Mouse (Mus musculus) 416B (cell line): ENCODE measurements at regions not wholly inside any gene's neighbourhood (a gene's known extent, or its start where the extent isn't known, plus 50 kb on each side); places are given as distances from the start of the nearest gene placed in this dataset.

Experiments used
- DNase-seq: peaks from one replicate; pipeline ENCODE4 v3.0.0; 2011; ENCODE audit warnings: low read depth

DNA sequence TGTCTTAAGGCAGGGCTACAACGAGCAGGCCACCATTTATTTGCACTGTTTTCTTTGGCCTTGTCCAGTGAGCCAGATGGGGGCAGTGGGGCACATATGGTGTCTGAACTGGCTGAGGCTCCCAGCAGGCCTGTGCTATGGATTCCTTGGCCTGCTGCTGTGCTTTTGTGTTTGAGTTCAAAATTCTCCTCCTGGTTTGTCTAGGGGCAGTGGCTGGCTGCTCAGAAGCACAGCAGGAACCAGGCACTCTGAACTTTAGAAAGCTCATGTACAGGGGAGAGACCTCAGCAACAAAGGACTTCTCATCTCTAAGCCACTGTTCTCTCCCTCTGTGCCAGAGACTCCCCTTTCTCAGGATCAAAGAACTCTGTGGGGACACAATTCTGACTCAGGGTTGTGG is 370.9 kb downstream of the Bckdhb start:
- DNase-seq, result no peak

DNA sequence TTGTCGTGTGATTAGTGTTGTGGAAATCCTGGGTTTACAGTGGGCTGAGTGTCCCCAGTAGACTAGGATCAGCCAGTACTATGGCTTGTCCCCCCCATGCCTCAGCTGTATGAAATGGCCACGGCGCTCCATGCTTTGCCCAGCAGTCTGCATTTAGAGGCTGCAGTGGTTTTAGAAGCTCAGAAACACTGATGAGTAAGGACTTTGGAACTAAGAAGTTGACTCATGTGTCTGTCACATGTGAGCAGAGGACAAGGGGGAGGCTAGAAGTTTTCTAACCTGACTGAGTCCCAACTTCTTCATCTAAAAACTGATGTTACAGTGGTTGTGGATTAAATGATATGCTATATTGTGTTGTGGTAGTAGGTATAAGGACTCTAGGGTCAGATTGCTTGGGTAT is 371.5 kb downstream of the Bckdhb start:
- peak; percentile 9 for DNase-seq

DNA sequence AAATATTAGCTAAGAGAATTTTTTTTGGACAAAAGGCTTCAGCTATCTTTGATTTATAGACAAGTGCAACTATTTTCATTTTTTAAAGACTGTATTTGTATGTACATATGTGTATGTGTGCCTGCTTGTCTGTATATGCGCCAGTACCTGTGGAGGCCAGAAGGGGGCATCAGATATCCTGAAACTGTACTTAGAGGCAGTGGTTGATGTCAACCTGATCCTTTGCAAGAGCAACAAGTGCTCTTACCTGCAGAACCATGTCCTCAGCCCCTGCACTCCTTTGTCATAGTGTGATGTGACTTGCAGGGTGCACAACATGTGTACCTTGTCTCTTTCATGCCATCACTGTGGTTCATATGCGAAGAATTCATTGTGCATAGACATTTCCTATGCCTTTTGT is 379.5 kb downstream of the Bckdhb start:
- peak; percentile 23 for DNase-seq

- no peak for DNase-seq
These were observed 393.9 kb downstream of the Bckdhb start for GRCm38 (mm10) chr9:84318811-84319210.

DNA sequence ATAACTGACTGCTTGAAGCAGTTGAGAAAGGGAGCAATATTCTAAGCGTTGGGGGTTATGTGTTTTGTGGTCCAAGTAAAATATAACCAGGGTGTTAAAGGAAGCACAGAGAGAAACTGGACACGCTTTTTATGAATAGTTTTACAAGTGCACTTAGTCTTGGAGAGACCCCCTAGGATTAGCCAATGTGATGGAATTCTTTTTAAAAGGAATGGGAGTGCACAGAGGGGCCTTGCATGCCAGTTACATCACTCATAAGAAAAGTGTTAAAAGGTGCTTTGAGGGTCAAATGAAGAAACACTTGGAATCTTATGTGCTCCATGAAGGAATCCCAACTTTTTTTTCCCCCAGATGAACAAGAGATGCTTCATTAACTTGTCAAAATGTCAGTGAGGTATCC is 394.4 kb downstream of the Bckdhb start:
- DNase-seq, result no peak

DNA sequence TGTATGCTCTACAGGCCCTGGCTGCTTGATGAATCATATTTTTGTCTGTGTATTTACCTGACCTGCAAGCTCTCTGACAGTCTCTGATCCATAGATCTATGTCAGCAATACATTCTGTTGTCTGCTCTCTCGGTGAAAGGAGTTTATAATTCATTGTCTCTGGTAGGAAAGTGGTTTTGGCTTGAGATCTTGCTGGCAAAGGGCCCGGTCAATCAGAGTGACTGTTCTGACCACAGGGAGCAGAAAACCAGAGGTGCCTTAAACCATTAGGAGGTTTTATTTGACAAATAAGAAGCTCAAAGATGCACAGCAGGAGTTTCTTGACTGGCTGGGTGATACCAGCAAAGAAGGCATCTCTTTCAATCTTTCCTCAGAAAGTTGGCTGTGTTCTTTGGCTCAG is 398.2 kb downstream of the Bckdhb start:
- peak; percentile 50 for DNase-seq

- DNase-seq, result no peak
These were observed 406.2 kb downstream of the Bckdhb start for GRCm38 (mm10) chr9:84331083-84331602.

DNA sequence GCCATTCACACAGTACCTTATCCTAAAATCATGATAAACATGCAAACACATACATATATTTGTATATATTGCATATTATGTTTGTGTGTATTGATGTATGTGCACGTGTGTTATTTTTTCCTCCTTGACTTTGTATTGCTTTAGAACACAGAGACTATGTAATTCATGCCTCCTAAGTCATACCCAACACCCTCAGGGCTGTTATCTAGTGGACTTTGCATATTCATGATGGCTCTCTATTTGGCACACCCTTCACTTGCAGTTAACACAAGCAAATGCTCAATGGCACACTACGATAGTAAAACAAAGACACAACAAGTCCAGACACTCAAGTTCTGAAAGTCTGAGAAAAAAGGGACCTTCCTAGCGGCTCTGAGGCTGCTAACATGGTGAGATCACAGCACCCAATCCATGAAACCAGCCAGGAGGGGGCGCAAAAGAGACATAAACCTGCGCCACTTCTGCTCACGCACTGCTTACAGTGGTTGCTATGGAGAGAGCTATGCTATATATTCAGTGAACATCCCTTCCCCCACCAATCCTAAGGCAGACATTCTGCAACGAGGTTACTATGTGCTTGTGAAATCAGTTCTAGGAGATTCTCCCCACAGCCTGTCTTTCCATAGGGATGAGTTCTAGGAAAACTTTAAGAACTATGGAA is 418.6 kb downstream of the Bckdhb start:
- peak; percentile 65 for DNase-seq

GRCm38 (mm10) chr9:84350223-84350622 is 425.3 kb downstream of the Bckdhb start:
- DNase-seq, result no peak

DNA sequence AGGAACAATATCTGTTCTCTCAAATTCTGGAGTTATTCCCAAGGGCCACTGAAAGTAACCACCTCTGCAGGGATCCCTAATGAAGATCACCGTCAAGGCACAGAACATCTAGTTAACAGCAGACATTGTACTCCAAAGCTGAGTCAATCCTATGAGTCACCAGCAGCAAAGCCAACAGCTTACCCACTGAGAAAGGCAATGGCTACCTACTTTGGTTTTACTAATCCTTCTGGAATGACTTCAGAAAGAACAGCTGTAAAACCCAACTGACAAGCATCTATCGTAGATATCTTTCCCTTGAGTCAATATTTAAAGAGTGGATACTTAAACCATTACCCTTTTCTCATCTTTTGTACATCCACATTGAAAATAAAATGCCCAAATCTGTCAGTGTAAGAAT is 429.5 kb downstream of the Bckdhb start:
- DNase-seq, result no peak

DNA sequence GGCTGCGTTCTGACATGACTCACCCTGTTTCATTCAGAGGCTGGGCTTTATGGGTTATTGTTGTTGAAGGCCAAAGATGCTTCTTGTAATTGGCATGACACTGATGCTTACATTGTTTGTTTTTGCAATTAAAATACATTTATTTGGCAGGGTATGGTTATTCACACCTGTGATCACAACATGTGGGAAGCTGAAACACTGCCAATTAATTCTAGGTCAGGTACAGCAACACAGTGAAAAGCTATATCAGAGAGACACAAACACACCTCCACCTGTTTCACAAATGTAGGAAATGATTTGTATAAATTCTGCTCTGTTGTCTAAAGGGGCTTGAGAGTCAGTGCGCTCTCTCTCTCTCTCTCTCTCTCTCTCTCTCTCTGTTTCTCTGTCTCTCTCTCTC is 431.2 kb downstream of the Bckdhb start:
- DNase-seq, result no peak

GRCm38 (mm10) chr9:84359879-84360278 is 434.9 kb downstream of the Bckdhb start:
- peak; percentile 4 for DNase-seq

DNA sequence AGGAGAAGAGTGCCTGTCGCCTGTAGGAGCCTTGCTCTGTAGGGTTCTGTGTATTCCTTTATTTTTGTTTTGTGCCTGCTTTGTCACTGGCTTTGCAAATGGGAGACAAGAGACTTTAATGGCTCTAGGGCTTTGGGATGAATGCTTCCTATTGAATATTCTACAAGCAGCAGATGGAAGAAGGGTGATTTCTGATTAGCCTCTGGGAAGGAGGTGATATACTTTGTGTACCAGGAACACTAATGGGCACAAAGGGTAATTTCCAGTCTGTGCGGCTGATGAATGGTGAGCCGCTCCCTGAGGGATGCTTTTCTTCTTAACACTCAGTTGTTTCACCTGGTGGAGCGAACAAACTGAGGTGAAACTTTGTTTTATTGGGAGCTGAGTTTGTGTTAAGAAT is 435.5 kb downstream of the Bckdhb start:
- no peak for DNase-seq

DNA sequence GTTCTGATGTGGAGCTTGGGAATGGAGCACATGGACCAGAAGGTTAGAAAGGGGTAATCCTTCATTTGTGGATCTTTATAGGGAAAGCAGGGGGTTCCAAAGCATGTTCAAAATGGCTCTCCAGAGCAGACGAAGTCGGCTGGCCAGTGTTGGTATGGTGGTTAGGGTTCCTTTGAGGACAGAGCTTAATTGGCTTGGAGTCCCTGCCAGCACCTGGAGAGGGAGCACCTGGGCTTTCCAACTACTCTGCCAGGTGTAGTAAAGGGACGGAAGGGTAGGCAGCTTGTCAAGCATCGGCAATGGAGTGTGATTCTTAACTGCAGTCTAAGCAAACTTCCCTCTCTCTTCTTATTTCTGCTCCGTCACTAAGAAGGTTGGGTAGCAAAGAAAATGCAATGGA is 438.5 kb downstream of the Bckdhb start:
- DNase-seq, result no peak

GRCm38 (mm10) chr9:84369200-84369599 is 444.3 kb downstream of the Bckdhb start:
- DNase-seq, result no peak

GRCm38 (mm10) chr9:84370260-84370659 is 445.3 kb downstream of the Bckdhb start:
- DNase-seq, result peak; percentile 16

DNA sequence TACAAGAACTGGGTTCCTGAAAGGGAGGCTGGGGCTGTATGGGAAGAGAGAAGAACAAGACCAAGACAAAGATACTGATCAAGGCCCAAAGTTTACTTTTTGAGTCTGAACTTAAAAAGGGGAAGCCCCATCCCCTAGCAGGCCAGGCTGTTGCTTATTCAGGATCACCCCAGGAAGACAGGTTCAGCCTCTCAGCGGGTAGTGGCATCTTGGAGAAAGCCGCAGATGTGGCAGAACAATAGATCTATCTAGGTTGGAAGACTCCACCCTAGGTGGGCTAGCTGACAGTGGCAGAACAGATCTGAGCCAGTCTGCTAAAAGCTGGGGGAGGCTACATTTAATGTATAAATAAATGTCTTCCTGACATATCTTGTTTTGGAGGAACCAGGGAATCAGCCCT is 450.8 kb downstream of the Bckdhb start:
- no peak for DNase-seq

DNA sequence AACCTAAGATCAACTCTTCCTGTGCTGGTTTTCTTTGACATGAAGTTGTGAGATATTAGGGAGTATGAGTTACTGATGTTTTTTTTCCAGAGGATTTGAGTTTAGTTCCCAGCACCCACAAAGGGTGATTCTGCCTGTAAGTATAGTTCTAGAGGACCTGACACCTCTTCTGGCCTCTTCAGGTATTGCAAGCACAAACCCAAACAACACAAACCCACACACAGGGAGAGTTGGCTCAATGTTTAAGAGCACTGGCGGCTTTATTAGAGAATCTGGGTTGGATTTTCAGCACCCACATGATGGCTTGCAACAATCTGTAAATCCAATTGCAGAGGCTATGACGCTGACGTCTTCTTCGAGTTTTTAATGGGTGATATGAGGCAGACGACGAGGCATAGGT is 451.7 kb downstream of the Bckdhb start:
- no peak for DNase-seq

GRCm38 (mm10) chr9:84381942-84382341 is 457.0 kb downstream of the Bckdhb start:
- DNase-seq, result peak; percentile 5

DNA sequence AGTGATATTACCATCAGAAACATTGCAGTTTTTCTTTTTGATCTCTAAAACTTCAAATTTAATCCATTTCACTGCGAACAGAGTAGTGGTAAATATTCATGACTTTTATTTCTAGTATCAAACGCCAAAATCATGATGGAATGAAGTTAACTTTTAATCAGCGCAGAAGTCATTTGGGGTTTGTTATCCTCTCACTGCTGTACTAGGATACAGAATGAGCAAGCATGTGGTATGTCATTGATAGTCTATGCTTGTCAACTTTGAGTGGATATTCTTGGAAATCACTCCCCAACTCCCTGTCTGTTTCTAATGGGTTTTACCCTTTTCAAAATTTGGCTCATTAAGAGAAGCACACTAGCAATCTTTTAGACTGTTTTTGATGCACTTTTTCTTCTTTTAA is 464.9 kb downstream of the Bckdhb start:
- no peak for DNase-seq

- DNase-seq, result peak; percentile 18
These were observed 469.8 kb downstream of the Bckdhb start for GRCm38 (mm10) chr9:84394536-84395314.

DNA sequence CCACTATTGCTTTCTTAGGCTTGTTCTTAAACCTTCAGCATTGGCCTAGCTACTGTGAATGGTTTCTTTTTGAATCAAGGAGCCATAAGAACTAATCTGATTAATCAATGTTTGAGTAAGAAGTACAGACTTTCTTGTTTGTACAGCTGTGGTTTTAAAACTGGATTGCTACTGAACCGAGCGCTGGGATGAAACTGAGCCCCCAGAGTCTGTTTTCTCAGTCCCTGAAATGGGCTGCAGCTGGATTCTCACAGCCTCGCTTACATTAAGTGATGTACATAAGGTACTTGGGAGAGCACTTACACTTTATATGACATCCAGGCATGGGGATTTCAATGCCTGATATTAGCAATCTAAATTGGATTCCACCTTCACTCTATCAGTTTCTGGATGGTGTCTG is 474.5 kb downstream of the Bckdhb start:
- DNase-seq, result no peak
